Mouse (Mus musculus) heart, embryonic 11.5 days (tissue): ENCODE measurements around the gene Sema6c. TPM values are rescaled to one million over a fixed set of nuclear protein-coding genes. Genes with fewer than 3 reads are reported as not detected.
A peak's percentile ranks its signal among the peaks of the same experiment; 100 is the strongest.

Source experiments
- ATAC-seq: fragments of 200-750 bp; cut with Nextera tagmentation; replicated peaks from 2 replicates; pipeline ENCODE4 v1.8.0; 2017; ENCODE audit warnings: moderate library complexity; ENCODE audit not compliant: insufficient number of reproducible peaks, low FRiP score, low TSS enrichment
- H3K27ac ChIP-seq: fragments of 300-500 bp; sonication (generic); 2 replicates; pipeline ENCODE4 v1.5.1; 2014; ENCODE audit warnings: mild to moderate bottlenecking, low read depth, low read length
- H3K27me3 ChIP-seq: fragments of 300-500 bp; sonication (generic); 2 replicates; pipeline ENCODE4 v1.6.1; 2014; ENCODE audit warnings: mild to moderate bottlenecking, low read length, mixed read lengths; ENCODE audit not compliant: control insufficient read depth, insufficient read depth
- H3K36me3 ChIP-seq: fragments of 300-500 bp; sonication (generic); 2 replicates; pipeline ENCODE4 v1.6.1; 2014; ENCODE audit warnings: mild to moderate bottlenecking, low read length, moderate library complexity, mixed read lengths; ENCODE audit not compliant: control insufficient read depth, insufficient read depth
- H3K4me1 ChIP-seq: fragments of 300-500 bp; sonication (generic); 2 replicates; pipeline ENCODE4 v1.6.1; 2014; ENCODE audit warnings: low read length; ENCODE audit not compliant: control insufficient read depth, insufficient read depth
- H3K4me2 ChIP-seq: fragments of 300-500 bp; sonication (generic); 2 replicates; pipeline ENCODE4 v1.6.1; 2014; ENCODE audit warnings: mild to moderate bottlenecking, moderate library complexity
- H3K4me3 ChIP-seq: fragments of 300-500 bp; sonication (generic); 2 replicates; pipeline ENCODE4 v1.5.1; 2014; ENCODE audit warnings: low read depth, low read length
- H3K9ac ChIP-seq: fragments of 300-500 bp; sonication (generic); 2 replicates; pipeline ENCODE4 v1.6.1; 2014; ENCODE audit warnings: mild to moderate bottlenecking, low read depth, low read length, moderate library complexity
- H3K9me3 ChIP-seq: fragments of 300-500 bp; sonication (generic); replicated peaks from 2 replicates; pipeline ENCODE4 v1.6.1; 2016; ENCODE audit warnings: low read length; ENCODE audit not compliant: control insufficient read depth
- WGBS: fragments of 180-500 bp; shearing (Covaris S2); extraction: QIAGEN DNeasy Blood & Tissue Kit; methylation state at CpG from one replicate; pipeline ENCODE4 v1.1.7; 2014; ENCODE audit not compliant: insufficient replicate concordance; 5-methylcytosine and 5-hydroxymethylcytosine counted together
- polyA plus RNA-seq: library from polyadenylated mRNA; unstranded; fragments of >200 nt; fragmentation: Nextera tagmentation; extraction: Ambion mirVana; gene quantifications from 2 replicates; pipeline ENCODE4 v1.2.1, GENCODE M21; 2014

The Sema6c gene
- polyA plus RNA-seq, 1 experiment from 2014 or later: 2.2 TPM

- 60% methylated on average over 6 of the region's 6 CpGs for WGBS
- Histone ChIP-seq H3K4me3 (no peak overlapping the region), H3K4me2 (no peak overlapping the region), H3K9ac (no peak overlapping the region), H3K36me3 (peaks cover 6% of the 10 kb centered on the region), H3K27me3 (peaks cover 38% of the 10 kb centered on the region), H3K9me3 (no peaks in the 10 kb centered on the region), H3K4me1 (no peaks in the 10 kb centered on the region; the same call in 1 of the 2 replicates), H3K27ac (no peak overlapping the region)
- ATAC-seq: no peak
Observed at GRCm38 (mm10) chr3:95171105-95171504, 10.8 kb downstream of the Sema6c start.

- Histone ChIP-seq H3K4me2 (peak overlapping the region; percentile 64), H3K4me3 (peak overlapping the region; percentile 38), H3K27me3 (peaks cover 38% of the 10 kb centered on the region), H3K9me3 (no peaks in the 10 kb centered on the region), H3K36me3 (peaks cover 4% of the 10 kb centered on the region; the same call in 1 of the 2 replicates), H3K4me1 (no peaks in the 10 kb centered on the region; the same call in 1 of the 2 replicates), H3K27ac (no peak overlapping the region), H3K9ac (no peak overlapping the region)
- WGBS: 15% methylated on average over 73 of the region's 84 CpGs
- ATAC-seq: no peak
Observed at GRCm38 (mm10) chr3:95172526-95173255, 12.4 kb downstream of the Sema6c start.

GRCm38 (mm10) chr3:95173256-95173949 is 13.1 kb downstream of the Sema6c start:
- 3% methylated on average over 55 of the region's 58 CpGs for WGBS
- Histone ChIP-seq H3K4me3 (peak overlapping the region; percentile 38), H3K4me1 (no peaks in the 10 kb centered on the region; the same call in 1 of the 2 replicates), H3K36me3 (peaks cover 4% of the 10 kb centered on the region; the same call in 1 of the 2 replicates), H3K27me3 (peaks cover 38% of the 10 kb centered on the region), H3K9ac (no peak overlapping the region; the same call in 1 of the 2 replicates), H3K9me3 (no peaks in the 10 kb centered on the region), H3K4me2 (peak overlapping the region; percentile 64), H3K27ac (no peak overlapping the region)
- peak; percentile 38; the same call in 1 of the 2 replicates for ATAC-seq

GRCm38 (mm10) chr3:95174011-95174592 is 13.8 kb downstream of the Sema6c start:
- Histone ChIP-seq H3K9ac (no peak overlapping the region), H3K36me3 (peaks cover 4% of the 10 kb centered on the region; the same call in 1 of the 2 replicates), H3K9me3 (no peaks in the 10 kb centered on the region), H3K27me3 (peaks cover 38% of the 10 kb centered on the region), H3K4me3 (peak overlapping the region; percentile 21; the same call in 1 of the 2 replicates), H3K27ac (no peak overlapping the region), H3K4me2 (peak overlapping the region; percentile 64), H3K4me1 (no peaks in the 10 kb centered on the region; the same call in 1 of the 2 replicates)
- 3% methylated on average over 16 of the region's 16 CpGs for WGBS
- ATAC-seq: no peak; the same call in 1 of the 2 replicates

GRCm38 (mm10) chr3:95176500-95176899 is 16.2 kb downstream of the Sema6c start:
- no peak overlapping the region for H3K9ac ChIP-seq
- H3K36me3 ChIP-seq: no peaks in the 10 kb centered on the region
- WGBS: 58% methylated on average over 3 of the region's 3 CpGs
- H3K4me3 ChIP-seq: no peak overlapping the region
- no peak overlapping the region for H3K4me2 ChIP-seq
- H3K9me3 ChIP-seq: no peaks in the 10 kb centered on the region
- no peak for ATAC-seq
- H3K4me1 ChIP-seq: no peaks in the 10 kb centered on the region
- peaks cover 21% of the 10 kb centered on the region for H3K27me3 ChIP-seq
- H3K27ac ChIP-seq: no peak overlapping the region

- H3K4me1 ChIP-seq: no peaks in the 10 kb centered on the region
- 70% methylated on average over 6 of the region's 6 CpGs for WGBS
- no peaks in the 10 kb centered on the region for H3K36me3 ChIP-seq
- H3K27me3 ChIP-seq: peaks cover 10% of the 10 kb centered on the region
- no peak overlapping the region for H3K4me2 ChIP-seq
- H3K9ac ChIP-seq: no peak overlapping the region
- H3K4me3 ChIP-seq: no peak overlapping the region
- no peak overlapping the region for H3K27ac ChIP-seq
- ATAC-seq: no peak
- H3K9me3 ChIP-seq: no peaks in the 10 kb centered on the region
Observed at GRCm38 (mm10) chr3:95177583-95177982, 17.3 kb downstream of the Sema6c start.

GRCm38 (mm10) chr3:95178948-95179347 is 18.7 kb downstream of the Sema6c start:
- Histone ChIP-seq H3K4me2 (no peak overlapping the region), H3K36me3 (no peaks in the 10 kb centered on the region; the same call in 1 of the 2 replicates), H3K9me3 (no peaks in the 10 kb centered on the region), H3K9ac (no peak overlapping the region), H3K4me3 (no peak overlapping the region), H3K4me1 (no peaks in the 10 kb centered on the region), H3K27me3 (no peaks in the 10 kb centered on the region; the same call in 1 of the 2 replicates), H3K27ac (no peak overlapping the region)
- 78% methylated on average over 5 of the region's 5 CpGs for WGBS
- no peak for ATAC-seq

- Histone ChIP-seq H3K9me3 (no peaks in the 10 kb centered on the region), H3K4me2 (no peak overlapping the region), H3K9ac (no peak overlapping the region), H3K27ac (no peak overlapping the region), H3K27me3 (no peaks in the 10 kb centered on the region), H3K4me1 (no peaks in the 10 kb centered on the region), H3K36me3 (no peaks in the 10 kb centered on the region; the same call in 1 of the 2 replicates), H3K4me3 (no peak overlapping the region)
- ATAC-seq: no peak
- WGBS: 69% methylated on average over 3 of the region's 3 CpGs
Observed at GRCm38 (mm10) chr3:95179890-95180289, 19.6 kb downstream of the Sema6c start.
